Mouse (Mus musculus): ENCODE data around the gene Cmtm8. TPM values are rescaled to one million over a fixed set of nuclear protein-coding genes. Genes with fewer than 3 reads are reported as not detected.

The Cmtm8 gene
- total and polyA plus RNA-seq, 3 experiments: 1.9 to 7.9 TPM; not detected in 1

DNA sequence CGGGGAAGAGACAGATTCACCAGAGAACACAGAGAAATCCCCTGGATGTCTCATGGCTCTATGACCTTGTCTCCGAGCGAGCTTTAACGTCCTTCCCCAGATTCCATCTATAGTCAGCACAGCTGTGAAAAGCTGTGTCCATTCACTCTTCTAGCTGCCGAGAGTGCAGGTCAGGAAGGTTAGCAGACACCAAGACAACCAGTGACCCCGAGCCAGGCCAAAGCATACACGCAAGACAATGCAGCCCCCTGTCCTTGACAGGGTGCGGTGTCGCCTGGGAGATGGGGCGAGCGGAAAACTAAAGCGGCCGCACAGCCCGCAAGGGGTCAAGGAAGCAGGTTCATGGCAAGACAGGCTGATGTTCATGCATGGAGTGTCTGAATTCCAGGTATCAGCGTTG, 42.7 kb downstream of the Cmtm8 start:
- Histone ChIP-seq H3K36me3 (ENCODE audit: control insufficient read depth in 1 of 2, insufficient read depth in 2 of 2, low read length in 2 of 2) (no peaks in the 10 kb centered on the region), H3K79me2 (ENCODE audit: control insufficient read depth, insufficient read depth, low read length, poor library complexity) (no peaks in the 10 kb centered on the region), H3K9me3 (replicated peaks; ENCODE audit: insufficient read depth, low read length) (no peaks in the 10 kb centered on the region), H3K4me3 (ENCODE audit: control insufficient read depth in 1 of 2, insufficient read depth in 1 of 2, low read depth in 2 of 2, low read length in 2 of 2) (no peak overlapping the region), H3K9ac (ENCODE audit: control insufficient read depth, low read depth, low read length, poor library complexity, severe bottlenecking) (no peak overlapping the region), H3K27me3 (ENCODE audit: control insufficient read depth in 1 of 2, insufficient read depth in 2 of 2, low read length in 2 of 2) (no peaks in the 10 kb centered on the region), H3K4me1 (ENCODE audit: control insufficient read depth in 1 of 2, insufficient read depth in 2 of 2, low read length in 2 of 2) (no peaks in the 10 kb centered on the region), H3K27ac (ENCODE audit: control insufficient read depth, low read depth, low read length) (no peak overlapping the region)
- TF ChIP-seq GABPA (IDR thresholded peaks at IDR 0.05; ENCODE audit: low read depth, low read length) (no peak), ZMIZ1 (IDR thresholded peaks at IDR 0.05; ENCODE audit: low read depth, low read length) (no peak), JUND (IDR thresholded peaks at IDR 0.05; ENCODE audit: low read depth, low read length) (no peak), MYC (IDR thresholded peaks at IDR 0.05; ENCODE audit: low read depth, low read length) (no peak), EP300 (IDR thresholded peaks at IDR 0.05; ENCODE audit: low read depth in 1 of 2, low read length in 2 of 2) (no peak), TAL1 (IDR thresholded peaks at IDR 0.05; ENCODE audit: low read length) (no peak), HCFC1 (IDR thresholded peaks at IDR 0.05; ENCODE audit: low read depth, low read length) (no peak), MXI1 (IDR thresholded peaks at IDR 0.05; ENCODE audit: low read depth, low read length) (no peak), UBTF (IDR thresholded peaks at IDR 0.05; ENCODE audit: borderline replicate concordance, insufficient read depth, low read depth, low read length) (no peak), KAT2A (conservative IDR thresholded peaks at IDR 0.05; ENCODE audit: low read depth, low read length) (no peak), NRF1 (IDR thresholded peaks at IDR 0.05; ENCODE audit: insufficient read depth, low read depth, low read length, poor library complexity, severe bottlenecking) (no peak), MYB (IDR thresholded peaks at IDR 0.05; ENCODE audit: low read depth, low read length) (no peak), MAFK (IDR thresholded peaks at IDR 0.05; ENCODE audit: borderline replicate concordance, low read depth, low read length) (no peak), MAX (IDR thresholded peaks at IDR 0.05; ENCODE audit: low read length) (no peak), ZKSCAN1 (IDR thresholded peaks at IDR 0.05; ENCODE audit: low read depth, low read length) (no peak), ETS1 (IDR thresholded peaks at IDR 0.05; ENCODE audit: low read depth, low read length) (no peak), NELFE (IDR thresholded peaks at IDR 0.05; ENCODE audit: low read depth, low read length) (no peak), MAZ (IDR thresholded peaks at IDR 0.05; ENCODE audit: low read depth, low read length) (no peak), USF1 (IDR thresholded peaks at IDR 0.05; ENCODE audit: low read depth, low read length) (no peak), POLR2AphosphoS2 (IDR thresholded peaks at IDR 0.05; ENCODE audit: low read length) (no peak)
- DNase-seq (ENCODE audit: low read depth, low spot score): no peak

GRCm38 (mm10) chr9:114799498-114800107, 44.4 kb downstream of the Cmtm8 start:
- Histone ChIP-seq H3K9ac (ENCODE audit: control insufficient read depth, low read depth, low read length, poor library complexity, severe bottlenecking) (no peak overlapping the region), H3K9me3 (replicated peaks; ENCODE audit: insufficient read depth, low read length) (no peaks in the 10 kb centered on the region), H3K4me3 (ENCODE audit: control insufficient read depth in 1 of 2, insufficient read depth in 1 of 2, low read depth in 2 of 2, low read length in 2 of 2) (no peak overlapping the region), H3K27ac (ENCODE audit: control insufficient read depth, low read depth, low read length) (no peak overlapping the region), H3K79me2 (ENCODE audit: control insufficient read depth, insufficient read depth, low read length, poor library complexity) (no peaks in the 10 kb centered on the region), H3K36me3 (ENCODE audit: control insufficient read depth in 1 of 2, insufficient read depth in 2 of 2, low read length in 2 of 2) (no peaks in the 10 kb centered on the region), H3K27me3 (ENCODE audit: control insufficient read depth in 1 of 2, insufficient read depth in 2 of 2, low read length in 2 of 2) (no peaks in the 10 kb centered on the region), H3K4me1 (ENCODE audit: control insufficient read depth in 1 of 2, insufficient read depth in 2 of 2, low read length in 2 of 2) (no peaks in the 10 kb centered on the region)
- TF ChIP-seq CTCF (IDR thresholded peaks at IDR 0.05 in 2 of 3, conservative IDR thresholded peaks at IDR 0.05 in 1 of 3; ENCODE audit: control insufficient read depth in 1 of 3, insufficient read depth in 1 of 3, low read depth in 2 of 3, low read length in 3 of 3, poor library complexity in 1 of 3, severe bottlenecking in 1 of 3) (no peak), MYB (IDR thresholded peaks at IDR 0.05; ENCODE audit: low read depth, low read length) (no peak), MAFK (IDR thresholded peaks at IDR 0.05; ENCODE audit: borderline replicate concordance, low read depth, low read length) (peak; percentile 39; the same call in 1 of the 2 replicates), MEF2A (IDR thresholded peaks at IDR 0.05; ENCODE audit: extremely low read depth, insufficient replicate concordance, low read depth, low read length, poor library complexity, severe bottlenecking) (no peak)
- no peak for DNase-seq (ENCODE audit: low read depth, low spot score)
